Mouse (Mus musculus) embryo, embryonic 10.5 days (tissue): Measurements from ENCODE around the gene Alg14.

Experiments
- DNase-seq: peaks from one replicate; pipeline ENCODE4 v3.0.0-alpha.2; 2015; ENCODE audit warnings: low spot score

Alg14 gene

GRCm38 (mm10) chr3:121405101-121405500 is 113.5 kb downstream of the Alg14 start:
- DNase-seq = no peak

- DNase-seq = no peak
These were observed 115.8 kb downstream of the Alg14 start for GRCm38 (mm10) chr3:121407417-121407816.

GRCm38 (mm10) chr3:121408386-121408785 is 116.8 kb downstream of the Alg14 start:
- no peak for DNase-seq

GRCm38 (mm10) chr3:121411450-121411849 is 119.9 kb downstream of the Alg14 start:
- DNase-seq = no peak
